Mouse (Mus musculus): ENCODE measurements around the gene Irak3. TPM values are rescaled to one million over a fixed set of nuclear protein-coding genes. Genes with fewer than 3 reads are reported as not detected.

The Irak3 gene
- total and polyA plus RNA-seq, 3 experiments: 0.47 TPM; not detected in 2

GRCm38 (mm10) chr10:120192278-120192677, 9.7 kb downstream of the Irak3 start:
- Histone ChIP-seq H3K9ac (ENCODE audit: control insufficient read depth, low read depth, low read length, poor library complexity, severe bottlenecking) (no peak overlapping the region), H3K79me2 (ENCODE audit: control insufficient read depth, insufficient read depth, low read length, poor library complexity) (no peaks in the 10 kb centered on the region), H3K27ac (ENCODE audit: control insufficient read depth, low read depth, low read length) (no peak overlapping the region), H3K27me3 (ENCODE audit: control insufficient read depth in 1 of 2, insufficient read depth in 2 of 2, low read length in 2 of 2) (no peaks in the 10 kb centered on the region), H3K4me3 (ENCODE audit: control insufficient read depth in 1 of 2, insufficient read depth in 1 of 2, low read depth in 2 of 2, low read length in 2 of 2) (no peak overlapping the region), H3K4me1 (ENCODE audit: control insufficient read depth in 1 of 2, insufficient read depth in 2 of 2, low read length in 2 of 2) (peaks cover 0 to 17% of the 10 kb centered on the region in 2 experiments; a peak in 3 of 4 replicates), H3K9me3 (replicated peaks; ENCODE audit: insufficient read depth, low read length) (no peaks in the 10 kb centered on the region), H3K36me3 (ENCODE audit: control insufficient read depth in 1 of 2, insufficient read depth in 2 of 2, low read length in 2 of 2) (peaks cover 0 to 16% of the 10 kb centered on the region in 2 experiments; a peak in 2 of 4 replicates)
- no peak for DNase-seq (ENCODE audit: low read depth, low spot score)
- TF ChIP-seq ZC3H11A (IDR thresholded peaks at IDR 0.05; ENCODE audit: low read depth, low read length) (no peak), ZNF384 (IDR thresholded peaks at IDR 0.05; ENCODE audit: low read depth, low read length) (no peak)

- DNase-seq (ENCODE audit: low read depth, low spot score): no peak
- no peak overlapping the region for H3K9ac ChIP-seq (ENCODE audit: control insufficient read depth, low read depth, low read length, poor library complexity, severe bottlenecking)
- peaks cover 0 to 17% of the 10 kb centered on the region in 2 experiments; a peak in 3 of 4 replicates for H3K4me1 ChIP-seq (ENCODE audit: control insufficient read depth in 1 of 2, insufficient read depth in 2 of 2, low read length in 2 of 2)
- H3K36me3 ChIP-seq (ENCODE audit: control insufficient read depth in 1 of 2, insufficient read depth in 2 of 2, low read length in 2 of 2): peaks cover 0 to 16% of the 10 kb centered on the region in 2 experiments; a peak in 2 of 4 replicates
- no peaks in the 10 kb centered on the region for H3K79me2 ChIP-seq (ENCODE audit: control insufficient read depth, insufficient read depth, low read length, poor library complexity)
- H3K27ac ChIP-seq (ENCODE audit: control insufficient read depth, low read depth, low read length): no peak overlapping the region
- H3K4me3 ChIP-seq (ENCODE audit: control insufficient read depth in 1 of 2, insufficient read depth in 1 of 2, low read depth in 2 of 2, low read length in 2 of 2): no peak overlapping the region
- no peaks in the 10 kb centered on the region for H3K27me3 ChIP-seq (ENCODE audit: control insufficient read depth in 1 of 2, insufficient read depth in 2 of 2, low read length in 2 of 2)
- TF ChIP-seq POLR2AphosphoS5 (IDR thresholded peaks at IDR 0.05; ENCODE audit: borderline replicate concordance, low read depth, low read length): no peak
- no peak for TF ChIP-seq MAX (IDR thresholded peaks at IDR 0.05; ENCODE audit: low read length)
- TF ChIP-seq POLR2A (IDR thresholded peaks at IDR 0.05; ENCODE audit: control insufficient read depth in 1 of 2, insufficient read depth in 1 of 2, low read depth in 1 of 2, low read length in 2 of 2, poor library complexity in 1 of 2): no peak
- TF ChIP-seq JUND (IDR thresholded peaks at IDR 0.05; ENCODE audit: low read depth, low read length): no peak
- no peak for TF ChIP-seq MAFK (IDR thresholded peaks at IDR 0.05; ENCODE audit: borderline replicate concordance, low read depth, low read length)
- H3K9me3 ChIP-seq (replicated peaks; ENCODE audit: insufficient read depth, low read length): no peaks in the 10 kb centered on the region
These were observed 10.8 kb downstream of the Irak3 start for GRCm38 (mm10) chr10:120191165-120191564.

GRCm38 (mm10) chr10:120189782-120190181, 12.1 kb downstream of the Irak3 start:
- no peaks in the 10 kb centered on the region for H3K9me3 ChIP-seq (replicated peaks; ENCODE audit: insufficient read depth, low read length)
- H3K4me3 ChIP-seq (ENCODE audit: control insufficient read depth in 1 of 2, insufficient read depth in 1 of 2, low read depth in 2 of 2, low read length in 2 of 2): no peak overlapping the region; a peak in 1 of 4 replicates
- no peak overlapping the region; the same call in 1 of the 2 replicates for H3K9ac ChIP-seq (ENCODE audit: control insufficient read depth, low read depth, low read length, poor library complexity, severe bottlenecking)
- peaks cover 0 to 17% of the 10 kb centered on the region in 2 experiments; a peak in 2 of 4 replicates for H3K36me3 ChIP-seq (ENCODE audit: control insufficient read depth in 1 of 2, insufficient read depth in 2 of 2, low read length in 2 of 2)
- H3K27ac ChIP-seq (ENCODE audit: control insufficient read depth, low read depth, low read length): no peak overlapping the region
- no peaks in the 10 kb centered on the region for H3K79me2 ChIP-seq (ENCODE audit: control insufficient read depth, insufficient read depth, low read length, poor library complexity)
- peak; percentile 56 for DNase-seq (ENCODE audit: low read depth, low spot score)
- peaks cover 0 to 17% of the 10 kb centered on the region in 2 experiments for H3K4me1 ChIP-seq (ENCODE audit: control insufficient read depth in 1 of 2, insufficient read depth in 2 of 2, low read length in 2 of 2)
- no peak for TF ChIP-seq CHD1 (IDR thresholded peaks at IDR 0.05; ENCODE audit: low read depth, low read length)
- no peak for TF ChIP-seq RAD21 (IDR thresholded peaks at IDR 0.05; ENCODE audit: low read depth, low read length)
- TF ChIP-seq EP300 (IDR thresholded peaks at IDR 0.05; ENCODE audit: low read depth in 1 of 2, low read length in 2 of 2): no peak
- no peak for TF ChIP-seq KAT2A (conservative IDR thresholded peaks at IDR 0.05; ENCODE audit: low read depth, low read length)
- TF ChIP-seq GABPA (IDR thresholded peaks at IDR 0.05; ENCODE audit: low read depth, low read length): no peak
- no peak for TF ChIP-seq NELFE (IDR thresholded peaks at IDR 0.05; ENCODE audit: low read depth, low read length)
- TF ChIP-seq MYC (IDR thresholded peaks at IDR 0.05; ENCODE audit: low read depth, low read length): no peak
- no peak for TF ChIP-seq POLR2AphosphoS2 (IDR thresholded peaks at IDR 0.05; ENCODE audit: low read length)
- TF ChIP-seq ZC3H11A (IDR thresholded peaks at IDR 0.05; ENCODE audit: low read depth, low read length): no peak
- no peak for TF ChIP-seq USF1 (IDR thresholded peaks at IDR 0.05; ENCODE audit: low read depth, low read length)
- TF ChIP-seq UBTF (IDR thresholded peaks at IDR 0.05; ENCODE audit: borderline replicate concordance, insufficient read depth, low read depth, low read length): no peak
- TF ChIP-seq SIN3A (IDR thresholded peaks at IDR 0.05; ENCODE audit: low read length): no peak
- no peak for TF ChIP-seq E2F4 (IDR thresholded peaks at IDR 0.05; ENCODE audit: borderline replicate concordance, low read depth, low read length)
- no peak for TF ChIP-seq TCF12 (IDR thresholded peaks at IDR 0.05; ENCODE audit: low read depth, low read length)
- TF ChIP-seq ELF1 (IDR thresholded peaks at IDR 0.05; ENCODE audit: low read depth, low read length): no peak
- no peak for TF ChIP-seq RCOR1 (IDR thresholded peaks at IDR 0.05; ENCODE audit: low read depth, low read length)
- no peaks in the 10 kb centered on the region for H3K27me3 ChIP-seq (ENCODE audit: control insufficient read depth in 1 of 2, insufficient read depth in 2 of 2, low read length in 2 of 2)

All from MEL (cell line).